Mouse (Mus musculus) ES-E14 (cell line): ENCODE data around the gene Iqgap2.

Source experiments
- CHD2 ChIP-seq: IDR thresholded peaks from 2 replicates; pipeline ENCODE4 v1.6.1; 2014; ENCODE audit warnings: mild to moderate bottlenecking, low read depth, low read length, inconsistent platforms
- HCFC1 ChIP-seq: IDR thresholded peaks from 2 replicates; pipeline ENCODE4 v1.6.1; 2012; ENCODE audit warnings: low read length, inconsistent platforms, borderline replicate concordance; ENCODE audit not compliant: insufficient read depth
- MAFK ChIP-seq: IDR thresholded peaks from 2 replicates; pipeline ENCODE4 v1.6.1; 2014; ENCODE audit warnings: mild to moderate bottlenecking, low read depth, low read length, inconsistent platforms; ENCODE audit not compliant: insufficient read depth
- ZC3H11A ChIP-seq: IDR thresholded peaks from 2 replicates; pipeline ENCODE4 v1.6.1; 2012; ENCODE audit warnings: low read depth, mild to moderate bottlenecking, inconsistent platforms, low read length, borderline replicate concordance

- TF ChIP-seq HCFC1: no peak
- TF ChIP-seq MAFK: no peak
- TF ChIP-seq ZC3H11A: no peak
- no peak for TF ChIP-seq CHD2
Measured at GRCm38 (mm10) chr13:95618859-95619258, 272.9 kb downstream of the Iqgap2 start.
